Comparison of ENCODE assay signal across 8 mouse cellular contexts in the genomic region with DNA sequence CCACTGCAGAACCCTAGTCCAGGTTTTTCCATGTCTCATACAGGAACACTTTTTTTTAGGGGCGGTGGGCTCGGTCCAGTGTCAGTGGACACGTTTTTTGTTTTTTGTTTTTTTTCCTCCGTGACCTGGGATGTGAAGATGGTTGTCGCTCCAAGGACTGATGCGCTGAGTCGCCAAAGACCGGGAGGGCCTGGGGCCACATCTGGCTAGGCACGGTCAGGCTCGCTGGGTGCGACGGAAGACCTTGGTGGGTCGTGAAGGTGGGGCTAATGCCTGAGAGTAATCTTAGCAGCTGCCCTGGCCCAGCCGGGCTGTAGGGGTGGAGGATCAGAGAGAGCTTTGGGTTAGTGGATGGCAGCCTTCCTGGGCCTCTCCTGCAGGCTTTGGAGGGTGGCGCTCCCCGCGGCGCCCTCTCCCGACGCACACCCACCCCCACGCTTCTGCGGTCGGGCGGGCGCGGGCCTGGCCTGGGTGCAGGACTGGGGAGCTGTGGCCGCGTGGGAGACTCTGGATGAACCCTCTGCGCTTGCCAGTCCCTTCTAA. TPM values are rescaled to one million over a fixed set of nuclear protein-coding genes. Genes with fewer than 3 reads are reported as not detected.
A peak's percentile ranks its signal among the peaks of the same experiment; 100 is the strongest.
DNase-seq lines count a peak whose midpoint lies in the region; ATAC-seq and TF ChIP-seq lines count a peak whose summit lies in the region.

No protein-coding gene starts in this region.

- H3K9me3 ChIP-seq in E14TG2a.4 (ENCODE audit: low read length), result no peaks in the 10 kb centered on the region
- no peaks in the 10 kb centered on the region for H3K9me3 ChIP-seq in limb, embryonic 10.5 days (replicated peaks)
- no peaks in the 10 kb centered on the region for H3K9me3 ChIP-seq in midbrain, embryonic 14.5 days (ENCODE audit: control insufficient read depth, low read length)

- 2% methylated on average over 29 of the region's 29 CpGs for WGBS in heart, adult 2 months
- WGBS in limb, embryonic 10.5 days, result under 1% methylated on average over 29 of the region's 29 CpGs
- under 1% methylated on average over 29 of the region's 29 CpGs for WGBS in midbrain, embryonic 14.5 days

- TF ChIP-seq CTCF in heart, adult 2 months (IDR thresholded peaks at IDR 0.05), result peak; percentile 19
- TF ChIP-seq CTCF in E14TG2a.4 (conservative IDR thresholded peaks at IDR 0.05; ENCODE audit: low read length), result no peak

- H3K27ac ChIP-seq in heart, adult 2 months, result peak overlapping the region; percentile 93
- H3K27ac ChIP-seq in limb, embryonic 10.5 days, result peak overlapping the region; percentile 97
- H3K27ac ChIP-seq in midbrain, embryonic 14.5 days (replicated peaks; ENCODE audit: low read depth, low read length), result peak overlapping the region; percentile 93

- no peak for TF ChIP-seq POLR2A in heart, adult 2 months (IDR thresholded peaks at IDR 0.05; ENCODE audit: insufficient read depth, low read depth, low read length)

- TF ChIP-seq EP300 in heart, adult 2 months (IDR thresholded peaks at IDR 0.05; ENCODE audit: insufficient read depth, low read depth, low read length), result no peak

- H3K4me2 ChIP-seq in midbrain, embryonic 14.5 days (ENCODE audit: low read length), result peak overlapping the region; percentile 88

- H3K4me1 ChIP-seq in heart, adult 2 months (ENCODE audit: control insufficient read depth, insufficient read depth, low read length), result peaks cover 27% of the 10 kb centered on the region
- peaks cover 52% of the 10 kb centered on the region for H3K4me1 ChIP-seq in E14TG2a.4 (replicated peaks; ENCODE audit: low read depth, low read length)
- H3K4me1 ChIP-seq in limb, embryonic 10.5 days, result peaks cover 54% of the 10 kb centered on the region
- peaks cover 43% of the 10 kb centered on the region for H3K4me1 ChIP-seq in midbrain, embryonic 14.5 days (ENCODE audit: control insufficient read depth, insufficient read depth, low read length)

- peak overlapping the region; percentile 90 for H3K9ac ChIP-seq in heart, adult 2 months (ENCODE audit: low read depth, low read length)
- H3K9ac ChIP-seq in midbrain, embryonic 14.5 days (replicated peaks; ENCODE audit: low read length), result peak overlapping the region; percentile 93

- peak overlapping the region; percentile 70 for H3K4me3 ChIP-seq in heart, adult 2 months
- H3K4me3 ChIP-seq in E14TG2a.4 (replicated peaks; ENCODE audit: low read length), result peak overlapping the region; percentile 89
- H3K4me3 ChIP-seq in limb, embryonic 10.5 days, result peak overlapping the region; percentile 86
- H3K4me3 ChIP-seq in midbrain, embryonic 14.5 days (replicated peaks; ENCODE audit: low read depth, low read length), result peak overlapping the region; percentile 85

- no peaks in the 10 kb centered on the region for H3K27me3 ChIP-seq in heart, adult 2 months (ENCODE audit: control insufficient read depth, insufficient read depth, low read length)
- H3K27me3 ChIP-seq in E14TG2a.4 (ENCODE audit: insufficient read depth, low read length), result peaks cover 38% of the 10 kb centered on the region
- H3K27me3 ChIP-seq in limb, embryonic 10.5 days (ENCODE audit: low read depth, poor library complexity, severe bottlenecking), result no peaks in the 10 kb centered on the region; the same call in 1 of the 2 replicates
- no peaks in the 10 kb centered on the region for H3K27me3 ChIP-seq in midbrain, embryonic 14.5 days (ENCODE audit: control insufficient read depth, insufficient read depth, low read length)

- DNase-seq in heart, adult 2 months, result peak; percentile 49 to 57
- no peak for DNase-seq in heart, postnatal 25 days (ENCODE audit: low spot score)
- peak; percentile 56 to 60 for DNase-seq in cerebellum, postnatal 10 days
- peak; percentile 17 to 34 for DNase-seq in gastrocnemius, postnatal 4 days (ENCODE audit: low spot score in 2 of 2)
- peak; percentile 67 for DNase-seq in limb, embryonic 10.5 days (ENCODE audit: low spot score)
- DNase-seq in midbrain, embryonic 14.5 days, result peak; percentile 54
- peak; percentile 37 for DNase-seq in thymus, postnatal 25 days

- H3K79me2 ChIP-seq in heart, adult 2 months (replicated peaks; ENCODE audit: control insufficient read depth, insufficient read depth, low read length), result peaks cover 9% of the 10 kb centered on the region

- intact Hi-C loops in heart, adult 2 months (cut with DNase I), result no loop called here
- intact Hi-C loops in heart, postnatal 25 days (cut with DNase I), result loop anchor here (5.0 kb wide), 1 partner anchor 125 kb away; a partner anchor contains a TSS

- no peak for ATAC-seq in midbrain, embryonic 14.5 days (ENCODE audit: low FRiP score, low TSS enrichment)

- no peaks in the 10 kb centered on the region for H3K36me3 ChIP-seq in heart, adult 2 months (ENCODE audit: control insufficient read depth, insufficient read depth, low read length)
- peaks cover 23% of the 10 kb centered on the region for H3K36me3 ChIP-seq in E14TG2a.4 (ENCODE audit: insufficient read depth, low read length)
- peaks cover 33% of the 10 kb centered on the region for H3K36me3 ChIP-seq in limb, embryonic 10.5 days
- H3K36me3 ChIP-seq in midbrain, embryonic 14.5 days (ENCODE audit: control insufficient read depth, insufficient read depth, low read length), result no peaks in the 10 kb centered on the region

RNA-seq across cellular contexts. Expression of a gene that starts 0.8 kb away (rescaled TPM):
- 100 to 1,000 TPM in 1 of 2 experiments, 10 to 100 TPM in 1; 88.4 to 103 TPM for total RNA-seq in heart, adult 2 months (2021)
- polyA plus RNA-seq in heart, adult 2 months (2012; rRNA removed), result 78.1 and 102 TPM in 2 replicates
- total RNA-seq in heart, postnatal 25 days (2021), result 10 to 100 TPM; 80.4 to 80.7 TPM
- total RNA-seq in gastrocnemius, postnatal 4 days (2021), result 10 to 100 TPM; 80.9 to 90.9 TPM
- 39.8 and 42.7 TPM in 2 replicates for polyA plus RNA-seq in limb, embryonic 10.5 days (2016; fragmentation: Nextera tagmentation; extraction: Ambion mirVana)
- polyA plus RNA-seq in midbrain, embryonic 14.5 days (2014; fragmentation: Nextera tagmentation; extraction: Ambion mirVana), result 65.1 and 79.0 TPM in 2 replicates

RNA-seq across cellular contexts. Expression of a gene that starts 5.1 kb away (rescaled TPM):
- 10 to 100 TPM; 10.4 to 13.9 TPM for total RNA-seq in heart, adult 2 months (2021)
- polyA plus RNA-seq in heart, adult 2 months (2012; rRNA removed), result 28.5 and 34.0 TPM in 2 replicates
- 10 to 100 TPM in 1 of 2 experiments, 1 to 10 TPM in 1; 9.1 to 12.0 TPM for total RNA-seq in heart, postnatal 25 days (2021)
- 1 to 10 TPM; 6.7 to 7.0 TPM for total RNA-seq in gastrocnemius, postnatal 4 days (2021)
- polyA plus RNA-seq in limb, embryonic 10.5 days (2016; fragmentation: Nextera tagmentation; extraction: Ambion mirVana), result 22.1 and 24.2 TPM in 2 replicates
- 51.0 and 64.1 TPM in 2 replicates for polyA plus RNA-seq in midbrain, embryonic 14.5 days (2014; fragmentation: Nextera tagmentation; extraction: Ambion mirVana)

RNA-seq across cellular contexts. Expression of a gene that starts 7.7 kb away (rescaled TPM):
- total RNA-seq in heart, adult 2 months (2021), result 100 to 1,000 TPM; 287 to 328 TPM
- polyA plus RNA-seq in heart, adult 2 months (2012; rRNA removed), result 609 and 613 TPM in 2 replicates
- total RNA-seq in heart, postnatal 25 days (2021), result 100 to 1,000 TPM; 275 to 314 TPM
- total RNA-seq in gastrocnemius, postnatal 4 days (2021), result 100 to 1,000 TPM; 129 to 132 TPM
- 101 and 118 TPM in 2 replicates for polyA plus RNA-seq in limb, embryonic 10.5 days (2016; fragmentation: Nextera tagmentation; extraction: Ambion mirVana)
- polyA plus RNA-seq in midbrain, embryonic 14.5 days (2014; fragmentation: Nextera tagmentation; extraction: Ambion mirVana), result 91.8 and 105 TPM in 2 replicates

RNA-seq across cellular contexts. Expression of a gene that starts 29.1 kb away (rescaled TPM):
- 10 to 100 TPM; 22.4 to 25.9 TPM for total RNA-seq in heart, adult 2 months (2021)
- polyA plus RNA-seq in heart, adult 2 months (2012; rRNA removed), result 37.9 and 41.2 TPM in 2 replicates
- 10 to 100 TPM; 29.7 to 31.3 TPM for total RNA-seq in heart, postnatal 25 days (2021)
- total RNA-seq in gastrocnemius, postnatal 4 days (2021), result 10 to 100 TPM; 40.3 to 42.6 TPM
- polyA plus RNA-seq in limb, embryonic 10.5 days (2016; fragmentation: Nextera tagmentation; extraction: Ambion mirVana), result 33.7 and 43.9 TPM in 2 replicates
- polyA plus RNA-seq in midbrain, embryonic 14.5 days (2014; fragmentation: Nextera tagmentation; extraction: Ambion mirVana), result 14.8 TPM in 2 replicates

RNA-seq across cellular contexts. Expression of a gene that starts 29.4 kb away (rescaled TPM):
- total RNA-seq in heart, adult 2 months (2021), result 10 to 100 TPM; 19.9 to 21.7 TPM
- 42.7 and 51.8 TPM in 2 replicates for polyA plus RNA-seq in heart, adult 2 months (2012; rRNA removed)
- 10 to 100 TPM; 19.2 to 22.8 TPM for total RNA-seq in heart, postnatal 25 days (2021)
- 10 to 100 TPM; 24.4 to 25.7 TPM for total RNA-seq in gastrocnemius, postnatal 4 days (2021)
- polyA plus RNA-seq in limb, embryonic 10.5 days (2016; fragmentation: Nextera tagmentation; extraction: Ambion mirVana), result 37.2 and 48.5 TPM in 2 replicates
- 110 and 136 TPM in 2 replicates for polyA plus RNA-seq in midbrain, embryonic 14.5 days (2014; fragmentation: Nextera tagmentation; extraction: Ambion mirVana)
